Mouse (Mus musculus) myocyte (in vitro differentiated cells): Measurements from ENCODE around the gene Ubqln1.

ENCODE experiments used
- CEBPB ChIP-seq: IDR thresholded peaks from 2 replicates; pipeline ENCODE4 v1.6.1; 2011; ENCODE audit warnings: mild to moderate bottlenecking, moderate library complexity; ENCODE audit not compliant: poor library complexity, insufficient read depth, severe bottlenecking
- E2F4 ChIP-seq: IDR thresholded peaks from one replicate; pipeline ENCODE4 v1.6.1; 2011; ENCODE audit warnings: mild to moderate bottlenecking, control low read depth, moderate library complexity; ENCODE audit not compliant: insufficient read depth
- MAX ChIP-seq: IDR thresholded peaks from one replicate; pipeline ENCODE4 v1.6.1; 2011; ENCODE audit warnings: low read depth, mild to moderate bottlenecking, control low read depth
- POLR2A ChIP-seq: IDR thresholded peaks from one replicate; pipeline ENCODE4 v1.6.1; 2011; ENCODE audit warnings: low read depth, mild to moderate bottlenecking, control low read depth, moderate library complexity; ENCODE audit not compliant: insufficient read length
- REST ChIP-seq: IDR thresholded peaks from one replicate; pipeline ENCODE4 v1.6.1; 2011; ENCODE audit warnings: mild to moderate bottlenecking, control low read depth, moderate library complexity; ENCODE audit not compliant: insufficient read depth, insufficient read length

- TF ChIP-seq POLR2A (no peak), MAX (no peak), E2F4 (no peak), CEBPB (no peak), REST (no peak)
These were observed 21.1 kb upstream of the Ubqln1 start for GRCm38 (mm10) chr13:58236536-58236935.
